Mouse (Mus musculus): ENCODE data around the gene Nosip.

DNA sequence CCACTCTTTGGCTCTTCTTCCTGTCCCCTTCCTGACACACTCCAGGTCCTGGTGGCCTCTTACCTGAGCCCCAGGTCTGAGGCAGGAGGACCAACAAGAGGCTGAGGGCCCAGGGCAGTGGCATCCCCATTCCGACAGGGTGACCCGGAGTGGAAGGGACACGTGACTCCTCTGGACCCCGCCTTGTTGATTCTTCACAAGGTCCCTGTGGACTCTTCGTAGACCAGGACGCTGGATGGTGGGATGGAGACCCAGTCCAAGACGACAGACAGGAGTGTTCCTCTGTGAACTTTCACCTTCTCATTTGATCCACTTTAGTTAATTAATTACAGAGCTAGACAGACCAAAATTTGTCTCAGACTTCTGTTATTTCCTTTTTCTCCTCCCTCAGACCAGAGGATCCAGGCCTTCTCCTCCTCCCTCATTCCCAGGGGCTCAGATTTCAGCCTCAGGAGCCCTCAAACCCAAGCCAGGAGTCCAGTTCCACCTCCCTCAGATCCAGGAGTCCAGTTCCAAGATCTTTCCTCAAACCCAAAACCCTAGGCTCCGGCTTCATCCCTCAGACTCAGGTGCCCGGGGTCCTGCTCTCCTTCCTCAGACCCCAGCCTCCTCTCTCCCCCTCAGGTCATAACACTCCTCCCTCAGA is 40.8 kb downstream of the Nosip start:
- no peak for TF ChIP-seq GATA1 (IDR thresholded peaks at IDR 0.05; ENCODE audit: low read length)
- TF ChIP-seq TAL1 (IDR thresholded peaks at IDR 0.05; ENCODE audit: low read length): no peak
